Mouse (Mus musculus) left cerebral cortex, adult 18-20 months (tissue): ENCODE measurements at regions not wholly inside any gene's neighbourhood (a gene's known extent, or its start where the extent isn't known, plus 50 kb on each side); places are given as distances from the start of the nearest gene placed in this dataset.

Experiments used
- DNase-seq, 2 experiments: peaks; one replicate each; pipeline ENCODE4 v3.0.0; 2021 to 2022; ENCODE audit warnings: low spot score in 2 of 2, mixed read lengths in 1 of 2

- DNase-seq = no peak
Observed at GRCm38 (mm10) chr6:76825953-76826352, 328.4 kb upstream of the Gm9008 start.

GRCm38 (mm10) chr6:76802969-76803368 is 305.4 kb upstream of the Gm9008 start:
- no peak for DNase-seq

DNA sequence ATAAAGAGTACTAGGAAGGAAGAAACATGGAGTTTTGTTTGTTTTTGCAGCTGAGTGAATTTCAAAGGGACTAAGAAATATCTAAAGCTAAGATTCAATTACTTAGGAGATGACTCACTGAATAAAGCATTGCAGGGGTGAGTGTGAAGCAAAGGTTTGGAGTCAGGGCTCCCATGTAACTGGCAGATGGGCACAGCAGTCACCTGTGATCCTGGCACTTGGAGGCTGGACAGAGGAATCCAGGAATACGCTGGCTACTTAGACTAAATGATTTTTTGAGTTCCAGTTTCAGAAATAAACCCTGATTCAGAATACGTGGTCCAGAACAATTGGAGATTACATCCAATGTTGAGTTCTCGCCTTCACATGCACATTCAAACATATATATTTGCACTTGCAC is 282.6 kb upstream of the Gm9008 start:
- DNase-seq = no peak

DNA sequence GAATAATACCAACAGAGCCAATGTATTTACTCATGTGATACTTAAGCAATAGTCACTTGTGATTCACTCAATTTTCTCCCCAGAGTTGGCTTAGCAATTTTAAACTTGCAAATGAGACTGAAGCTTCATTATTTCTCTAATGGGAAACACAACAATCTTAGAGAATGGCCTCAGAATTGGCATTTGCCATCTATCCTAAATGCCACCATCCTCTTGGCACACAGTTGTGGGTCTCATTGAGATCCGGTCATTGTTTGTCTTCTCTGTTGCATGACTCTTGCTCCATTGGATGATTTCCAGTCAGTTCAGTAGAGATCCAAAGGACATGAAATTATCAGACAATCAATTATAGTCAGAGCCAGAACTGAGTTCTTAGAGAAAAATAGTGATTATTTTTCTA is 280.6 kb upstream of the Gm9008 start:
- DNase-seq = no peak

- DNase-seq = no peak
Observed at GRCm38 (mm10) chr6:76777080-76777479, 279.5 kb upstream of the Gm9008 start.

DNA sequence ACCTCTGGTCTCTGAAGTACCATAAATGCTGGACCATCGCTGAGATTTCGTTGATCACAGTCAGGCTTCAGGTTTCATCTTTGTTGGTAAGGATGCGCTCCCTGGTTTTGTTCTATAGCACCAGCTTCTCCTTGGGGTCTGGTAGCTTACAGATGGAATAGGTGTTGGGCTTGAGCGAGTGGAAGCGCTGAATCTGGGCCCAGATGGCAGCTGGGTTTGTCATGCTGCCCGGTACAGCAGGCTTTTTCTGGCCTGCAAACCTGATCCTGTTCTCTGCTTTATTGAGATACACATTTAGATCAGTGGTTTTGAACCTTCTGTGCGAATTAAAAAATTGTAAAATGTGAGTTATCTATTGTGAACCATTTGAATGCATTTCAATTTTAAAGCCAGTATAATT is 266.3 kb upstream of the Gm9008 start:
- peak in 1 of 2 experiments; percentile 15 for DNase-seq

DNA sequence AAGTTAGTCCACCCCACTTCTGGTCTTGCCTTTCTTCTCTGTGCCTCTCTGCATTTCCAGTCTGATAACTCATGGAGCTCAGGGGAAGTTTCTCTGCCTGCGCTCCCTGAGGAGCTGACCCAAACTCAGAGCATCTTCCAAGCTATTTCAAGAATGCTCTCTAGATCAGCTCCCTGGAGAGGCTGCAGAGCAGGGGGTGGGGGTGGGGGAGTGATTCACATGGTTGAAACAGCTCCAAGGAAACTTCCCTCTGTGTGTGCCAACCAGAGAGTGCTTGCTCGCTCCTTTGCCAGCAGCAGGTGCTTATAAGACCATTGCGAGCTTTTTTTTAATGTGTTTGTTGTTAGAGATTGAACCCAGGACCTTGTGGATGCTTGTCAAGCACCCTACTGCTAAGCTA is 257.3 kb upstream of the Gm9008 start:
- peak; percentile 14 to 54 for DNase-seq
